Mouse (Mus musculus) layer of hippocampus, adult 2 months (tissue): ENCODE results near the gene Kbtbd12. TPM values are rescaled to one million over a fixed set of nuclear protein-coding genes. Genes with fewer than 3 reads are reported as not detected.

Experiments
- DNase-seq, 2 experiments: peaks; one replicate each; pipeline ENCODE4 v3.0.0; 2022; ENCODE audit warnings: low spot score in 2 of 2
- H3K27ac ChIP-seq: fragments of 200-600 bp; 2 replicates; pipeline ENCODE4 v1.8.1; 2022
- H3K4me3 ChIP-seq: fragments of 200-600 bp; 2 replicates; pipeline ENCODE4 v1.8.1; 2022; ENCODE audit warnings: mild to moderate bottlenecking
- CTCF ChIP-seq: fragments of 200-600 bp; conservative IDR thresholded peaks from 2 replicates; pipeline ENCODE4 v1.8.1; 2022; ENCODE audit warnings: antibody characterized with exemption, mild to moderate bottlenecking, moderate library complexity
- total RNA-seq, 2 experiments: library from RNA; stranded (reverse); gene quantifications; 2 replicates each; pipeline ENCODE4 v1.2.3; 2021

Kbtbd12 gene
- total RNA-seq, 2 experiments from 2014 or later = 0.97 to 1.1 TPM

DNA sequence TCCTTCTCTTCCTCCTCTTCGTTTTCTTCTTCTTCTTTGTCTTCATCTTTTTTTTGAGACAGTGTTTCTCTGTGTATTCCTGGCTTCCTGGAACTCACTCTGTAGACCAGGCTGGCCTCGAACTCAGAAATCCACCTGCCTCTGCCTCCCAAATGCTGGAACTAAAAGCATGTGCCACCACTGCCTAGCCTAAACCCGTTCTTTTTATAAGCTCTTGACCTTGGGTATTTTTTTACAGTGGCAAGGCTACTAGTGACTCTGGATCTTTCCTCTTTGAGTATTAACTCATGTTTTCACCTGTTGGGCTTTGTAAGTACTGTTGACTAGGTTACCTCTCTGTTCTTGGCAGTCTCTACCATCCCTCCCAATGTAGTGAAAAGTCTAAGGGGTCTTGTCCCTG lies 114.7 kb downstream of the Kbtbd12 start:
- no peak for TF ChIP-seq CTCF
- DNase-seq = no peak
- Histone ChIP-seq H3K4me3 (no peak overlapping the region), H3K27ac (no peak overlapping the region)

DNA sequence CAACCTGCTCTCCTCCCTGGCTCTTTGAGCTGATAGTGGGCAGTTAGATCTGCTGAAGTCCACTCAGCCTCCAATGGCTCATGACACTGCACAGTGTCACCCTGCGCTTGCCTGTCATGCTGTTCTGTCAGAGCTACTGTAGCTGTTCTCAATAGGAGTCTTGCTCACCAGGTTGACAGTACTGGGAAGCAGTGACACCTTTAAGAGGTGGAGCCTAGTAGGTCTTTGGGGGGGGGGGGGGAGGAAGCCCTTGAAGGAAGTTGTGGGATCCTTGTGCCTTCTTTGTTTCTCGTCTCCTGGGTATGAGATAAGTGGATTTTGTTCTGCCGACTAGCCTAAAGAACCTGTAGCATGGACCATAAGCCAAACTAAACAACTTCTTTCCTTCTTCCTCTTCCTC lies 115.1 kb downstream of the Kbtbd12 start:
- no peak overlapping the region for H3K27ac ChIP-seq
- H3K4me3 ChIP-seq = no peak overlapping the region
- TF ChIP-seq CTCF = no peak
- DNase-seq = no peak

GRCm38 (mm10) chr6:88521821-88522220 lies 115.9 kb downstream of the Kbtbd12 start:
- DNase-seq = peak in 1 of 2 experiments; percentile 30
- Histone ChIP-seq H3K4me3 (no peak overlapping the region), H3K27ac (no peak overlapping the region)
- no peak for TF ChIP-seq CTCF

GRCm38 (mm10) chr6:88518404-88519263 lies 119.1 kb downstream of the Kbtbd12 start, which contains the start of gene Sec61a1:
TSS of gene Sec61a1 (minus strand) at chr6:88518905.
- peak; percentile 95 to 96 for DNase-seq
- peak within 1 kb of the TSS; percentile 95 for H3K27ac ChIP-seq
- H3K4me3 ChIP-seq = peak within 1 kb of the TSS; percentile 91
- TF ChIP-seq CTCF = peak; percentile 37

- Histone ChIP-seq H3K27ac (peak overlapping the region; percentile 95), H3K4me3 (peak overlapping the region; percentile 91)
- no peak for DNase-seq
- no peak for TF ChIP-seq CTCF
Observed at GRCm38 (mm10) chr6:88517701-88518403, 119.9 kb downstream of the Kbtbd12 start.

DNA sequence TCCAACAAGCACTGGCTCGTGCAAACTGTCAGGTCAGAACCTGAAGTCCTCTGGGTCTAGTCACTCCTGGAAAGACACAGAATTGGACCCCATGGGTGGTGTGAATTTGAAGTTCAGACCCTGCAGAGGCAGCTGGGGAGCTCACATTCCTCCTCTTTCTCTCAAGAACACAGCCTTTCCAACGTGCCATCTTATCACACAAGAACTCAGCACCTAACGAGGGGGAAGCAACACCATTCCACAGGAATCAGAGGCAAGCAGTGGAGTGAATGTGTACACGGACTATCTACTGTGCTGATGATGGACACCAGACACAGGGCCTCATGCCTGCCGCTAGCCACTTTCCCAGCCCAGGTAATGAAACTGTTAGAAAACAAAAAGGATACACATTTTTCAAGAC lies 121.1 kb downstream of the Kbtbd12 start:
- no peak for DNase-seq
- peak overlapping the region; percentile 91; the same call in 1 of the 2 replicates for H3K4me3 ChIP-seq
- no peak for TF ChIP-seq CTCF
- H3K27ac ChIP-seq = no peak overlapping the region

DNA sequence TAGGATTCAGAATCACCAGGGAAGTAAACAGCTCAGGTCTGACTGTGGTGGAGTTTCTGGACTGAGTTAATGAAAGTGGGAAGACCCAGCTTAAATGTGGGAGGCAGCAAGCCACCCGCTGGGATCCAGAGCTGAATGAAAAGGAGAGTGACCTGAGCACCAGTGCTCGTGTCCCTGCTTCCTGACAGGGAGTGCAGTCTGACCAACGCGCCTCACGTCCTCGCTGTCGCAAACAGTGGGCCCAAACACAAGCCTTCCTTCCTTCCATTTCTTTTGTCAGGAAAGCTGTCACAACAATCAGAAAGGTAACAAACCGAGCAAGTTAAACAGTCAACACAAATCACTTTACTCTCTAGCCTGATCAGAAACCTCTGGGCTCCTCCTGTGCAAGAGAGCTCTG lies 121.8 kb downstream of the Kbtbd12 start:
- no peak for DNase-seq
- H3K4me3 ChIP-seq = no peak overlapping the region
- TF ChIP-seq CTCF = no peak
- H3K27ac ChIP-seq = no peak overlapping the region

- peak; percentile 61 to 81 for DNase-seq
- H3K27ac ChIP-seq = no peak overlapping the region
- TF ChIP-seq CTCF = no peak
- H3K4me3 ChIP-seq = no peak overlapping the region
Observed at GRCm38 (mm10) chr6:88514546-88514945, 123.2 kb downstream of the Kbtbd12 start.

DNA sequence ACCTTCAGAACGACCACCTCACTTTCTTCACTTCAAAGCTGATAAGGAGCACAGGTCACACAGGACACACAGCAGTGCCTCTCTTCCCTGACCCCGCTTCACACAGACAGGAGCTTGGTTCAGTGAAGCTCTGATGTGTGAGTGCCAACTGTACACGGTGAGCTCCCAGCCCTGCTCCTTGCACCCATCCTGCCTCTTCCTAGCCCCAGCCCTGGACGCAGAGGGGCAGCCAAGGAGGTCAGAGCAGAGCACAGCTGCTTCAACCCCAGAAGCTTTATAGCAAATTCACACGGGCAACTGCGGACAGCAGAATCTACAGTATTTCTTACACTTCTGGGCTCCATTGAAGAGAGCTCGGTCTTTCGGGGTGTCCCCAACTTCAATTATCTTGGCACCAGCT lies 123.8 kb downstream of the Kbtbd12 start:
- no peak for DNase-seq
- TF ChIP-seq CTCF = no peak
- no peak overlapping the region for H3K27ac ChIP-seq
- H3K4me3 ChIP-seq = no peak overlapping the region

DNA sequence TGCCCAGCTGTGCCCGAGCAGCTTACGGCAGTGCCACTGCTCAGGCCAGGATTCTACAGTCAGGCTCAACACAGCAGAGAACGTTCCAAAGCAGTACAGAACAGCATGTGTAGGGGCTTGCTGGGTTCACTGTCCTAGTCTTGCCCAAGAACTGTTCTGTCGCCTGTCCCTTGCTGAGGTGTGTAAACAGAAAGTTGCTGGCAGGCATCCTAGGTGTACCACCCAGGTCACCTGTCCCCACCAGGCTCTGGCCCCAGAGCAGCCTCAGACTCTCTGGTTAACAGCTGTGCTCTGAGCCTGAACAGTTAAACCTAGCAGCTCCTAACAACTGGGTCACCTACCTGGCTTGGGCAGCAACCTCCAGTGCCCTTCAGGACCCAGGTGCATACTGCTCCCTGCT lies 134.7 kb downstream of the Kbtbd12 start:
- no peak overlapping the region for H3K27ac ChIP-seq
- TF ChIP-seq CTCF = no peak
- H3K4me3 ChIP-seq = no peak overlapping the region
- no peak for DNase-seq

GRCm38 (mm10) chr6:88502030-88502970 lies 135.4 kb downstream of the Kbtbd12 start:
- Histone ChIP-seq H3K27ac (no peak overlapping the region), H3K4me3 (no peak overlapping the region)
- peak; percentile 15; the same call in 1 of the 2 replicates for TF ChIP-seq CTCF
- DNase-seq = no peak

DNA sequence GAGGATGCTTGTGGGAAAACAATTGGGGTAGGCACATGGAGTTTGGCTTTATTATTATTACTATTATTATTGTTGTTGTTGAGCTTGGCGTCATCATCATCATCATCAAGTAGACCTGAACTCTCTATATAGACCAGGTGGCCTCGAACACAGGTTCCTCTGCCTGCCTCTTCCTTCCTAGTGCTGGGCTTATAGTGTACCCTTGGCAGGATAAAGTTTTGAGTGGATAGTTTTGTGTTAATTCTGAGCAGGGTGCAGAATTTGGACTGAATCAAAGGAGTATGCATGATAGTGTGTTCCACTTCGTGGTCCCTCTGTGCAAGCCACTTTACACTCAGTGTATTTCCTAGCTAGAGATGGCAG lies 137.4 kb downstream of the Kbtbd12 start:
- DNase-seq = no peak
- H3K27ac ChIP-seq = peak overlapping the region; percentile 90
- TF ChIP-seq CTCF = no peak
- peak overlapping the region; percentile 70 for H3K4me3 ChIP-seq
